Mouse (Mus musculus) kidney, adult 2 months (tissue): Measurements from ENCODE around the gene Anapc13.

ENCODE experiments used
- CTCF ChIP-seq: fragments of 200-500 bp; conservative IDR thresholded peaks from 2 replicates; pipeline ENCODE4 v1.5.1; 2011; ENCODE audit warnings: low read depth, mild to moderate bottlenecking, control low read depth, low read length, moderate library complexity, mixed read lengths; ENCODE audit not compliant: insufficient read depth, insufficient read length
- POLR2A ChIP-seq: fragments of 200-500 bp; IDR thresholded peaks from one replicate; pipeline ENCODE4 v1.6.1; 2011; ENCODE audit warnings: low read depth, low read length, control low read depth

- TF ChIP-seq CTCF (no peak), POLR2A (no peak)
Observed at GRCm38 (mm10) chr9:102629052-102629451, 3.0 kb downstream of the Anapc13 start.
